Mouse (Mus musculus) thymus, postnatal 4 days (tissue): ENCODE results near the gene Rbl2.

Experiments used
- DNase-seq: peaks from one replicate; pipeline ENCODE4 v3.0.0; 2021

Gene Rbl2

GRCm38 (mm10) chr8:91171605-91172004 lies 101.7 kb downstream of the Rbl2 start:
- DNase-seq: no peak
